Mouse (Mus musculus): ENCODE data around the gene Ddr2. TPM values are rescaled to one million over a fixed set of nuclear protein-coding genes. Genes with fewer than 3 reads are reported as not detected.

Ddr2 gene
- polyA plus RNA-seq, 1 experiment from 2014 or later: 1.4 TPM

DNA sequence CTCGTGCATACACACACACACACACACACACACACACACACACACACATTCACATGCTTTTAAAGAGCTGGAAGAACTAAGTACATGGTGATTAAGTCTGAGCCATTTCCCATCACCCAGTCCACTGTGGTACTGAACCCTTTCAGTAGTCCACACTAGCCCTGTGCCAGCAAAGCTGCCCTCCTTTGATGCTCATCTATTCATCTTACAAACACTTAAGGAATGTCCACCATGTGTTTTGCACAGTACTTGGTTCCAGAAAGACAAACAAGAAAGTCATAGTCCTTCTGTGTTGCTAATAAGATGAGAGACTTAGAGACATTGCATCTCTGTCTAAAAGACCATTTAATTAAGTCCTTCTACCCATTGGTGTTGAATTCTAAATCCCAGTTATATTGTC lies 29.7 kb downstream of the Ddr2 start:
- Histone ChIP-seq H3K36me3 (replicated peaks; ENCODE audit: insufficient read depth, low read length) (no peaks in the 10 kb centered on the region), H3K9ac (replicated peaks) (no peak overlapping the region), H3K4me2 (ENCODE audit: low read depth, low read length) (no peak overlapping the region), H3K4me3 (ENCODE audit: low read depth, low read length) (no peak overlapping the region), H3K27me3 (ENCODE audit: insufficient read depth, low read length) (no peaks in the 10 kb centered on the region), H3K9me3 (ENCODE audit: low read length) (no peaks in the 10 kb centered on the region), H3K27ac (ENCODE audit: low read depth) (no peak overlapping the region), H3K4me1 (ENCODE audit: insufficient read depth) (no peaks in the 10 kb centered on the region)
- 65% methylated on average over 1 of the region's 1 CpGs for WGBS (ENCODE audit: insufficient replicate concordance)
- no peak for DNase-seq
- ATAC-seq: no peak
- TF ChIP-seq EP300 (IDR thresholded peaks at IDR 0.05; ENCODE audit: low read depth) (no peak), CTCF (IDR thresholded peaks at IDR 0.05; ENCODE audit: low read depth) (no peak)

- DNase-seq: no peak
- H3K4me2 ChIP-seq (ENCODE audit: low read depth, low read length): no peak overlapping the region
- ATAC-seq: no peak
- WGBS (ENCODE audit: insufficient replicate concordance): 60% methylated on average over 2 of the region's 2 CpGs
- no peaks in the 10 kb centered on the region for H3K9me3 ChIP-seq (ENCODE audit: low read length)
- TF ChIP-seq EP300 (IDR thresholded peaks at IDR 0.05; ENCODE audit: low read depth) (no peak), CTCF (IDR thresholded peaks at IDR 0.05; ENCODE audit: low read depth) (no peak)
- H3K4me1 ChIP-seq (ENCODE audit: insufficient read depth): no peaks in the 10 kb centered on the region
- H3K27me3 ChIP-seq (ENCODE audit: insufficient read depth, low read length): no peaks in the 10 kb centered on the region
- no peaks in the 10 kb centered on the region for H3K36me3 ChIP-seq (replicated peaks; ENCODE audit: insufficient read depth, low read length)
- no peak overlapping the region for H3K9ac ChIP-seq (replicated peaks)
- H3K4me3 ChIP-seq (ENCODE audit: low read depth, low read length): no peak overlapping the region
- no peak overlapping the region for H3K27ac ChIP-seq (ENCODE audit: low read depth)
These were observed 31.1 kb downstream of the Ddr2 start for GRCm38 (mm10) chr1:170079465-170079864.

DNA sequence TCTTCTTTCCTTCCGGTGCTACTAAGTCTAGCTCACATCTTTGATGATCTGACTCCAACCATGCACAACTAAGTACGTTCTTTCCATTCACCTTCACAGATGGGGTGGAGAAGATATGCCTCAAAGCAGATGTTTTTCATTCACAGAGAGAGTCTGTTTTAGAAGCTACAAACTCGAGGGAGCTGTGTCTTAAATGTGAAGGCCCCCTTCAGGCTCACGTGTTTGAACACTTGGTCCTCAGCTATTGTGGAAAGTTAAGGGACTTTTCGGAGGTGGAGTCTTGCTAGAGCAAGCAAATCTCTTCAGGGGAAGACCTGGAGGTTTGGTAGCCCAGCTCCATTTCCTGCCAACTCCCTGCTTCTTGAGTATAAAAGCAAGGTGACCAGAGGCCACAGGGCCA lies 34.2 kb downstream of the Ddr2 start:
- H3K27ac ChIP-seq (ENCODE audit: low read depth): no peak overlapping the region
- no peaks in the 10 kb centered on the region for H3K27me3 ChIP-seq (ENCODE audit: insufficient read depth, low read length)
- TF ChIP-seq EP300 (IDR thresholded peaks at IDR 0.05; ENCODE audit: low read depth) (no peak), CTCF (IDR thresholded peaks at IDR 0.05; ENCODE audit: low read depth) (no peak)
- no peaks in the 10 kb centered on the region for H3K4me1 ChIP-seq (ENCODE audit: insufficient read depth)
- 72% methylated on average over 5 of the region's 5 CpGs for WGBS (ENCODE audit: insufficient replicate concordance)
- H3K9me3 ChIP-seq (ENCODE audit: low read length): no peaks in the 10 kb centered on the region
- no peak overlapping the region for H3K4me2 ChIP-seq (ENCODE audit: low read depth, low read length)
- no peaks in the 10 kb centered on the region for H3K36me3 ChIP-seq (replicated peaks; ENCODE audit: insufficient read depth, low read length)
- no peak overlapping the region for H3K9ac ChIP-seq (replicated peaks)
- ATAC-seq (no peak), DNase-seq (no peak)
- no peak overlapping the region for H3K4me3 ChIP-seq (ENCODE audit: low read depth, low read length)

- WGBS (ENCODE audit: insufficient replicate concordance): 70% methylated on average over 8 of the region's 8 CpGs
- ATAC-seq: no peak
These were observed 36.8 kb downstream of the Ddr2 start for GRCm38 (mm10) chr1:170073768-170074167.

GRCm38 (mm10) chr1:170069143-170069542 lies 41.4 kb downstream of the Ddr2 start:
- DNase-seq (no peak), ATAC-seq (no peak)
- 71% methylated on average over 5 of the region's 5 CpGs for WGBS (ENCODE audit: insufficient replicate concordance)
- Histone ChIP-seq H3K27me3 (ENCODE audit: insufficient read depth, low read length) (no peaks in the 10 kb centered on the region), H3K27ac (ENCODE audit: low read depth) (no peak overlapping the region), H3K36me3 (replicated peaks; ENCODE audit: insufficient read depth, low read length) (no peaks in the 10 kb centered on the region), H3K4me1 (ENCODE audit: insufficient read depth) (no peaks in the 10 kb centered on the region), H3K4me3 (ENCODE audit: low read depth, low read length) (no peak overlapping the region), H3K9ac (replicated peaks) (no peak overlapping the region), H3K4me2 (ENCODE audit: low read depth, low read length) (no peak overlapping the region), H3K9me3 (ENCODE audit: low read length) (no peaks in the 10 kb centered on the region)
- TF ChIP-seq EP300 (IDR thresholded peaks at IDR 0.05; ENCODE audit: low read depth) (no peak), CTCF (IDR thresholded peaks at IDR 0.05; ENCODE audit: low read depth) (no peak)

More at GRCm38 (mm10) chr1:170073768-170074167, 36.8 kb downstream of the Ddr2 start:
- H3K4me1 ChIP-seq (ENCODE audit: insufficient read depth): no peaks in the 10 kb centered on the region
- no peaks in the 10 kb centered on the region for H3K9me3 ChIP-seq (ENCODE audit: low read length)
- TF ChIP-seq CTCF (IDR thresholded peaks at IDR 0.05; ENCODE audit: low read depth) (no peak), EP300 (IDR thresholded peaks at IDR 0.05; ENCODE audit: low read depth) (no peak)
- no peak overlapping the region for H3K9ac ChIP-seq (replicated peaks)
- no peak overlapping the region for H3K4me3 ChIP-seq (ENCODE audit: low read depth, low read length)
- H3K27me3 ChIP-seq (ENCODE audit: insufficient read depth, low read length): no peaks in the 10 kb centered on the region
- no peak overlapping the region for H3K27ac ChIP-seq (ENCODE audit: low read depth)
- H3K4me2 ChIP-seq (ENCODE audit: low read depth, low read length): no peak overlapping the region
- DNase-seq: no peak
- no peaks in the 10 kb centered on the region for H3K36me3 ChIP-seq (replicated peaks; ENCODE audit: insufficient read depth, low read length)

GRCm38 (mm10) chr1:170065931-170066330 lies 44.6 kb downstream of the Ddr2 start:
- no peak overlapping the region for H3K4me2 ChIP-seq (ENCODE audit: low read depth, low read length)
- TF ChIP-seq EP300 (IDR thresholded peaks at IDR 0.05; ENCODE audit: low read depth): no peak
- no peak for TF ChIP-seq CTCF (IDR thresholded peaks at IDR 0.05; ENCODE audit: low read depth)
- no peaks in the 10 kb centered on the region for H3K9me3 ChIP-seq (ENCODE audit: low read length)
- no peak overlapping the region for H3K4me3 ChIP-seq (ENCODE audit: low read depth, low read length)
- no peak overlapping the region for H3K27ac ChIP-seq (ENCODE audit: low read depth)
- H3K4me1 ChIP-seq (ENCODE audit: insufficient read depth): no peaks in the 10 kb centered on the region
- ATAC-seq (no peak), DNase-seq (no peak)
- H3K9ac ChIP-seq (replicated peaks): no peak overlapping the region
- no peaks in the 10 kb centered on the region for H3K27me3 ChIP-seq (ENCODE audit: insufficient read depth, low read length)
- H3K36me3 ChIP-seq (replicated peaks; ENCODE audit: insufficient read depth, low read length): no peaks in the 10 kb centered on the region
- WGBS (ENCODE audit: insufficient replicate concordance): 80% methylated on average over 2 of the region's 2 CpGs

DNA sequence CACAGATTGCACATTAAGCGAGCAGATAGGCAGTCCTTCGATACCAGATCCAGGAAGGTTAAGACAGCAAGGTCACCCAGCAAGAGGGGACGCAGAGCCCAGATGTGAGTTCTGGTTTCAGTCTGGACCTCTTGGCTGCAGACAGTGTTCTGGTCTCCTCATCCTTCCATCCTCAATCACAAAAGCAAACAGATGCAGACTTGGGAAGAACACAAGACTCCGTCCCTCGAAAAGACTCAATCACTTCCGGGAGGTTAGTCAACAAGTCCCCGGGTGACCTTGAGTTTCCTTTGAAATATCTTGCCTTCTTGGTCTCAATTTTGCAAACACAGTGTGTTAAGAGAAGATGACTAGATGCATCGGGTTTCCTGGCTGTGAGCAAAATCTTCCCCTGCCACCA lies 45.6 kb downstream of the Ddr2 start:
- no peak for ATAC-seq
- WGBS (ENCODE audit: insufficient replicate concordance): 71% methylated on average over 8 of the region's 8 CpGs
- no peak overlapping the region for H3K4me3 ChIP-seq (ENCODE audit: low read depth, low read length)
- H3K36me3 ChIP-seq (replicated peaks; ENCODE audit: insufficient read depth, low read length): no peaks in the 10 kb centered on the region
- no peaks in the 10 kb centered on the region for H3K9me3 ChIP-seq (ENCODE audit: low read length)
- no peak overlapping the region for H3K9ac ChIP-seq (replicated peaks)
- no peaks in the 10 kb centered on the region for H3K4me1 ChIP-seq (ENCODE audit: insufficient read depth)
- no peak overlapping the region for H3K4me2 ChIP-seq (ENCODE audit: low read depth, low read length)
- DNase-seq: no peak
- no peak overlapping the region for H3K27ac ChIP-seq (ENCODE audit: low read depth)
- H3K27me3 ChIP-seq (ENCODE audit: insufficient read depth, low read length): no peaks in the 10 kb centered on the region
- TF ChIP-seq CTCF (IDR thresholded peaks at IDR 0.05; ENCODE audit: low read depth) (no peak), EP300 (IDR thresholded peaks at IDR 0.05; ENCODE audit: low read depth) (no peak)

Data from liver, postnatal 0 days (tissue).